Mouse (Mus musculus) midbrain, postnatal 0 days (tissue): Measurements from ENCODE around the gene Zfp867. TPM values are rescaled to one million over a fixed set of nuclear protein-coding genes. Genes with fewer than 3 reads are reported as not detected.

Source experiments
- ATAC-seq: fragments of 200-750 bp; cut with Nextera tagmentation; 2 replicates; pipeline ENCODE4 v1.8.0; 2017; ENCODE audit warnings: moderate number of reproducible peaks, mild to moderate bottlenecking, moderate TSS enrichment, moderate library complexity; ENCODE audit not compliant: low FRiP score
- DNase-seq: peaks from one replicate; pipeline ENCODE4 v3.0.0-alpha.2; 2015; ENCODE audit warnings: low spot score
- H3K27ac ChIP-seq: fragments of 300-500 bp; sonication (generic); 2 replicates; pipeline ENCODE4 v1.5.1; 2014; ENCODE audit warnings: low read depth, mild to moderate bottlenecking, low read length, mixed read lengths
- H3K27me3 ChIP-seq: fragments of 300-500 bp; sonication (generic); 2 replicates; pipeline ENCODE4 v1.6.1; 2014; ENCODE audit warnings: low read length, control low read depth, mixed read lengths; ENCODE audit not compliant: insufficient read depth
- H3K36me3 ChIP-seq: fragments of 300-500 bp; sonication (generic); 2 replicates; pipeline ENCODE4 v1.6.1; 2014; ENCODE audit warnings: low read length, control low read depth, mixed read lengths; ENCODE audit not compliant: insufficient read depth
- H3K4me1 ChIP-seq: fragments of 300-500 bp; sonication (generic); 2 replicates; pipeline ENCODE4 v1.6.1; 2014; ENCODE audit warnings: mild to moderate bottlenecking, control low read depth, antibody characterized with exemption, low read length, mixed read lengths; ENCODE audit not compliant: insufficient read depth
- H3K4me2 ChIP-seq: fragments of 300-500 bp; sonication (generic); 2 replicates; pipeline ENCODE4 v1.6.1; 2014; ENCODE audit warnings: low read depth, mild to moderate bottlenecking, low read length, mixed read lengths; ENCODE audit not compliant: poor library complexity, severe bottlenecking
- H3K4me3 ChIP-seq: fragments of 300-500 bp; sonication (generic); 2 replicates; pipeline ENCODE4 v1.5.1; 2014; ENCODE audit warnings: low read depth, mild to moderate bottlenecking, low read length, moderate library complexity
- H3K9ac ChIP-seq: fragments of 300-500 bp; sonication (generic); replicated peaks from 2 replicates; pipeline ENCODE4 v1.6.1; 2014; ENCODE audit warnings: mild to moderate bottlenecking, low read length, moderate library complexity, mixed read lengths; ENCODE audit not compliant: poor library complexity, severe bottlenecking
- H3K9me3 ChIP-seq: fragments of 300-500 bp; sonication (generic); 2 replicates; pipeline ENCODE4 v1.6.1; 2016; ENCODE audit warnings: low read length, control low read depth
- CTCF ChIP-seq: IDR thresholded peaks from 2 replicates; pipeline ENCODE4 v1.5.1; 2016; ENCODE audit warnings: antibody characterized with exemption, mild to moderate bottlenecking
- WGBS: fragments of 180-500 bp; shearing (Covaris S2); extraction: QIAGEN DNeasy Blood & Tissue Kit; methylation state at CpG from one replicate; pipeline ENCODE4 v1.1.7; 2014; 5-methylcytosine and 5-hydroxymethylcytosine counted together
- polyA plus RNA-seq: library from polyadenylated mRNA; unstranded; fragments of >200 nt; fragmentation: Nextera tagmentation; extraction: Ambion mirVana; gene quantifications from 2 replicates; pipeline ENCODE4 v1.2.1, GENCODE M21; 2015
- total RNA-seq: library from RNA; depleted of rRNA; stranded (reverse); fragments of >200 nt; gene quantifications from 2 replicates; pipeline ENCODE4 v1.2.3, GENCODE M21; 2014; rRNA removed

Gene Zfp867
- total RNA-seq = 7.6 and 11.2 TPM in 2 replicates
- polyA plus RNA-seq = 6.4 and 8.0 TPM in 2 replicates

DNA sequence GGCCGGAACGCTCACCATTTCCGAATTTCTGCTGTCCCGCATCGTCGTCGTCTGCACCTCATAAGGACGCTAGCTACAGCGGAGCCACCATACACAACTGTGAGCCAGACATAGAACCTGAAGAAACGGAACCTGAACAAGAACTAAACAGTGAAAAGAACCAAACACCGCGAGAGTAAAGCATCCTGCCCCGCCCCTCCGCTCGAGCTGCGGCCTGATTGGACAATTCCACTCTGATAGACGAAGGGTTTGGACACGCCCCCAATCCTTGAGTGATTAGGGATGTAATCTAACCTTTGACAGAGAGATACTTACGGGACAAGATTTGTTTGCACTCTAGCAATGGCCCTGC, at the start of gene Zfp867:
Zfp867 (minus strand) TSS at position 149 of the 352 bp plus-strand sequence.
- peak; percentile 95 for DNase-seq
- H3K4me2 ChIP-seq = peak within 1 kb of the TSS; percentile 77
- peak within 1 kb of the TSS; percentile 82 for H3K27ac ChIP-seq
- no peaks in the 10 kb centered on the region for H3K36me3 ChIP-seq
- WGBS = 0% methylated on average over 19 of the region's 19 CpGs
- TF ChIP-seq CTCF = no peak
- peak within 1 kb of the TSS; percentile 84 for H3K9ac ChIP-seq
- no peaks in the 10 kb centered on the region for H3K27me3 ChIP-seq
- H3K4me3 ChIP-seq = peak within 1 kb of the TSS; percentile 71
- H3K4me1 ChIP-seq = no peaks in the 10 kb centered on the region
- peak; percentile 89 for ATAC-seq
- H3K9me3 ChIP-seq = no peaks in the 10 kb centered on the region

GRCm38 (mm10) chr11:59519741-59520495, 47.6 kb upstream of the Zfp867 start:
- ATAC-seq (no peak), DNase-seq (no peak)
- Histone ChIP-seq H3K4me3 (no peak overlapping the region), H3K36me3 (no peaks in the 10 kb centered on the region), H3K4me1 (no peaks in the 10 kb centered on the region), H3K4me2 (no peak overlapping the region), H3K27ac (no peak overlapping the region), H3K9me3 (no peaks in the 10 kb centered on the region), H3K9ac (no peak overlapping the region), H3K27me3 (no peaks in the 10 kb centered on the region)
- WGBS = 69% methylated on average over 6 of the region's 6 CpGs
- no peak for TF ChIP-seq CTCF

- H3K4me1 ChIP-seq = no peaks in the 10 kb centered on the region
- no peak for TF ChIP-seq CTCF
- no peak for ATAC-seq
- H3K9me3 ChIP-seq = no peaks in the 10 kb centered on the region
- no peaks in the 10 kb centered on the region for H3K27me3 ChIP-seq
- no peak overlapping the region for H3K27ac ChIP-seq
- no peaks in the 10 kb centered on the region for H3K36me3 ChIP-seq
- no peak overlapping the region for H3K9ac ChIP-seq
- 66% methylated on average over 10 of the region's 10 CpGs for WGBS
- no peak for DNase-seq
- H3K4me3 ChIP-seq = no peak overlapping the region
- H3K4me2 ChIP-seq = no peak overlapping the region
Measured at GRCm38 (mm10) chr11:59518226-59518625, 46.0 kb upstream of the Zfp867 start.

GRCm38 (mm10) chr11:59517441-59517840, 45.2 kb upstream of the Zfp867 start:
- WGBS = 97% methylated on average over 1 of the region's 1 CpGs
- no peak overlapping the region for H3K4me2 ChIP-seq
- no peak for DNase-seq
- H3K9ac ChIP-seq = no peak overlapping the region
- no peak for ATAC-seq
- no peaks in the 10 kb centered on the region for H3K36me3 ChIP-seq
- no peaks in the 10 kb centered on the region for H3K9me3 ChIP-seq
- H3K27ac ChIP-seq = no peak overlapping the region
- no peak for TF ChIP-seq CTCF
- H3K4me1 ChIP-seq = no peaks in the 10 kb centered on the region
- no peak overlapping the region for H3K4me3 ChIP-seq
- no peaks in the 10 kb centered on the region for H3K27me3 ChIP-seq

DNA sequence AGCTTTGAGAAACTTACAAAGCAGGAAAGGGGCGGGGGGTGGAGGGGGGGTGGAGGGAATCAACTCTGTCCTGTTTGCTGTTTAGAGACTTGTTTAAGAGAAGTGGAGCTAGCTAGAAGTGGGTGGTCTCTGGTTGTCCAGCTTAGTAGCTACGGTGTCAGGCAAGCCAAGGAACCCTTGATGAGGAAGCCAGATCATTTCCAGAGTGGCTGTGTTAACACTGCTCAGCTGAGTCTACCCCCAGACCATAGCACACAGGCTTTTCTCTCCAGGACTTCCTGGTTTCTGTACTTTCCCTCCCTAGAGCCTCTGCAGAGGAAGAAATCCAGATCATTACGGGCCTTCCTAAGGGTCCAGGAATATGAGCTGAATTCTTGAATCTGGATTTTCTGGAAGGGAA, 42.5 kb upstream of the Zfp867 start:
- no peak overlapping the region for H3K9ac ChIP-seq
- DNase-seq = no peak
- 76% methylated on average over 3 of the region's 3 CpGs for WGBS
- no peaks in the 10 kb centered on the region for H3K9me3 ChIP-seq
- no peak overlapping the region for H3K27ac ChIP-seq
- H3K27me3 ChIP-seq = no peaks in the 10 kb centered on the region
- no peaks in the 10 kb centered on the region for H3K4me1 ChIP-seq
- no peaks in the 10 kb centered on the region for H3K36me3 ChIP-seq
- TF ChIP-seq CTCF = no peak
- no peak for ATAC-seq
- no peak overlapping the region for H3K4me3 ChIP-seq
- H3K4me2 ChIP-seq = no peak overlapping the region

DNA sequence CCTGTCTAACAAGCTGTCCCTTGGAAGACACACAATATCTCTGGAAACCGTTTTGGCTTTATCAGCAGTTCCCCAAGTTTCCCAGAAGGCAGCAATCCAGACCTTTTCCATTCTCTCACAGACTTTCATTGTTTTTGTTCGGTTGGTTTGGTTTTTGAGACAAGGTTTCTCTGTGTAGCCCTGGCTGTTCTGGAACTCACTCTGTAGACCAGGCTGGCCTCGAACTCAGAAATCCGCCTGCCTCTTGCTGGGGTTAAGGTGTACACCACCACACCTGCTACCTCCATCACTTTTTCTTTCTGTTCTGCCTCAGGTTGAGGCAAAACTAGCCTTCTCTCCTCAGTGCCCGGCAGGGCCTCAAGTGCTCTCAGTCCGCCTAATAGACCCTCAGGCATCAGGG, 42.1 kb upstream of the Zfp867 start:
- Histone ChIP-seq H3K36me3 (peaks cover 3% of the 10 kb centered on the region; the same call in 1 of the 2 replicates), H3K9ac (no peak overlapping the region), H3K27ac (no peak overlapping the region), H3K4me2 (no peak overlapping the region), H3K4me3 (no peak overlapping the region), H3K27me3 (no peaks in the 10 kb centered on the region), H3K9me3 (no peaks in the 10 kb centered on the region), H3K4me1 (no peaks in the 10 kb centered on the region)
- no peak for TF ChIP-seq CTCF
- no peak for ATAC-seq
- no peak for DNase-seq
- 64% methylated on average over 6 of the region's 6 CpGs for whole genome bisulfite sequencing
